Mouse (Mus musculus) skeletal muscle tissue, adult 2 months (tissue): ENCODE data around the gene Bmf.

Source experiments
- DNase-seq: peaks from one replicate; pipeline ENCODE4 v3.0.0-alpha.2; 2012; ENCODE audit warnings: low read depth, low spot score

Bmf gene

DNA sequence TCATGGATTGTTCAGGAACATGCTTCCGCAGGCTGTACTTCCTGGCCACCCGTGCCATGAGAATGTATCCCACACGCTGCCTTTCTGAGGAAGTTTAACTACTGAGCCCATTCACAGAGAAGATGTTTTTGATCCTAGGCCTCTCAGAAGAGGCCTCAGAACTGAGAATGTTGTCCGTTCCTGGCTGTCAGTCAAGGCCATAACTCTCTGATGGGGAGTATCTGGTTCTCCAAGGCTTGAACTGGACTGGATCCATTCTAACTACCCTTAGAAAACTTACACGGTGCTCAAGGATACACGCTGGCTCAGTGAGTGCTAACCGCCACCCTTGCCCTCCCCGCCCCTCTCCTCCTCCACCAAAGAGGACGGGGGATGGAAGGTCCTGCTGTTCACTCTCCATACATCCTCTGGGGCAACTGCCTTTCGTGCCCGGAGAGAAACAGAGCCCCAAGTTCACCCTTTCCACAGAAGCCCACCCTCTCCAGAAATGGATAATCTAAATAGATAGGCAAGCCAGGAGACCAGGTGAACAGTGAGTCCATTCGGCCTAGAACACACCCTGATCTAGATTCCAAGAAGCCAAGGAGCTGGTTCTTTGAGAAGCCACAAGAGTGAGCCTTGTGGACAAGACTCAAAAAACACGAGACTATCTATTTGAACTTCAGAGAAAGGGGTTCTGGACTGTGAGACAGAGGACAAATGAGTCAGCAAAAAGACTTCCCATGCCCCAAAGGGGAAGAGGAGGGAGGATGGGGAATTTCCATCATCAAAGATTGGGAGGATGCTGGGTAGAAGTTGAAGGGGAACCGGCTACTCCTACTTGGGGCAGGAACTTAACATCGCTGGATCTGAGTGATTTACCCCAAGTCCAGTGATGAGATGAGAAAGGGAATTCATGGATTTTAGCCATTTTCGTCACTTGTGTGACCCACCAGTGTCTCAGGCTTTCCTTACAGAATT lies 36.8 kb downstream of the Bmf start:
- no peak for DNase-seq

DNA sequence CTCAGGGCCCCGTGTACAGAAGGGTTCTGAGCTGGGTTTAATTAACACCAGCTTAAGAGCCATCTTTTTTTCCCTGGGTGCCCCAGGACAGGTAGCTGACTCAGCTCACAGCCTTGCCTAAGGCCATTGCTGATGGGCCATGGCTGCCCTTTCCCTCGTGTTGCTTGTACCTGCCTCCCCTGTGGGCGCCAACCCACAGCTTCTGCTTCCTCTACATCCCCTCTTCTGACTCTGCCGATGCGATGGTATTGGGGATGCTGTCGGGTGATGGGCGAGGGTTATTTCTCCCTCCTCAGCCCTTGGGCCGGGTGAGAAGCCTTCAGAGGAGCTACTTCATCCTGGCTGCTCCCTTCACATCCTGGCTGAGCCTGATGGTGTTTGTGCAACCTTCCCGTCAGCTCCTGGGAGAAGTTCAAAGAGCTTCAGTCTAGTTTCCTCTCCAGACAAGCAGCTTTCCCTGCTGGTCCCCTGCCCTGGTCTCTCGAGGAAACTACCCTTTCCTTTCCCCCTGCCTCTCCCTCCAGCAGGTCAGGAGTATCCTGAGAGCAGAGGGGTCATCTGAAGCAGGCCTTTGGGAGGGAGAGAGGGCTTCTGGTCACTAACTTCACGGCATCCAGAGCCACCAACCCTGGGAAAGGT lies 37.6 kb downstream of the Bmf start:
- no peak for DNase-seq

DNA sequence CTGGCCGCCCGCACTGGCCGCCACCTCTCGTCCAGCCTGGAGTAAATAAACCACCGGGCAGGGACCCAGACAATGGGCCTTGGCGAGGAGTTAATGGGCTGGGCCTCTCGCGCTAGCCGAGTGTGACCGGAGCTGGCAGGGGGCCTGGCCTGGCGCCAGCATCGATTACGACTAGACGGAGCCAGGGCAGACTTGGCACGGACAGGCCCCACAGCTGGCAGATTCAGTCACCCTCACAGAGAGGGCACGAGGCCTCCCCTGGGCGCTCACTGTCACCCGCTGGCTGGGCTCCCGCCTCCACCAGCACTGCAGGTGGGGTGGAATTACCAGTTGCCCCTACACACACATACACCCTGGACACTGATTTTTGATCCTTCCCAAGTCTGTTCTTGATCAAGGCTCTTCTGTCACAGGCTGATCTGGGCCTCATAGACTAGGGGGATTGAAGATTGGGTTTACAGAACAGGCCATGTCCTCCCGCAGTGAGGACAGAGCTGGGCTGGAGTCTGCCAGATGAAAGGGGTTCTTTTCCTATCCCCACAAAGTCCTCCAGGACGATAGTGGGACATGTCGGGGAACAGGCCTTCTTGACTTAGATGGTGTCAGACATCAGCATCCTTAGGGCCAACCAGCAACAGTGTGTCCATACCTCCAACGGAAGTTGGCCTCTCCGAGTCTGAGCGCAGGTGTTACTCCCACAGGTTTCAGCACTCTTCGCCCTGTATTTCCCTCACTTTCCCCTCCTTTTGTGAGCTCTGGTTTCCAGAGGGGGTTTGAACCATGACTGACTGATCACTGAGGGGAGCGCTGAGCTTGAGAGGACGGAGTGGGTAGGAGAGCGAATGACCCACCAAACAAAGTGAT lies 38.8 kb downstream of the Bmf start:
- DNase-seq, result peak; percentile 96

DNA sequence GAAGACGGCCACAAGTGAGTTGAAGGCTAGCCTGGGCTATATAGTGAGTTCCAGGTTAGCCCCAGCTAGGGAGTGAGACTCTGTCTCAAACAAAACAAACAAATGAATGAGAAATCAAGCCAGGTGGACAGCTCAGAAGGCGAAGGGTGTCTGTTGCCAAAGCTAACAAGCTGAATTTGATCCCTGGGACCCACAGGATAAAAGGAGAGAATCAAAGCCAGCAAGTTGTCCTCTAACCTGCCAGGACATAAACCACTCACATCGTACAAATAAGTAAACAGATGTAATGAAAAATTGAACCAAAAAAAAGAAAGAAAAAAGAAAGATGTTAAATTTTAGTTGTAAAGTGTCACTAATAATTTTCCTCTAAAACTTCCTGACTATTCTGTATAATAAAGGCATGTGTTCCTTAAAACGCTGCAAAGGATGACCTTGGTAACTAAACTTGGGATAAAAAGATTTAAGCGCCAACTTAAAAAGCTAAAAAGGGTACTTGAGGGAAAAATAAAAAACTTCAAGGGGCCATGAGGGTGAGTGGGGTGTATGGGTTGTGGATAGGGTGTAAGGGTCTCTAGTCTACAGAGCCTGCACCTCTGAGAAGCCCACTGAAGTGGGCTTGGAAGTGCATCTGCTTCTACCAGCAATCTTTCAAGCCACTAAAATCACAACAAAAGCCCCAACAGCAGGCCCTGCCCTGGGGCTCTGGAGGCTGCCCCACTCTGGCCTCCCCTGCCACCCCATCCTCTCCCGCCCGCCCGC lies 39.6 kb downstream of the Bmf start:
- DNase-seq, result no peak

DNA sequence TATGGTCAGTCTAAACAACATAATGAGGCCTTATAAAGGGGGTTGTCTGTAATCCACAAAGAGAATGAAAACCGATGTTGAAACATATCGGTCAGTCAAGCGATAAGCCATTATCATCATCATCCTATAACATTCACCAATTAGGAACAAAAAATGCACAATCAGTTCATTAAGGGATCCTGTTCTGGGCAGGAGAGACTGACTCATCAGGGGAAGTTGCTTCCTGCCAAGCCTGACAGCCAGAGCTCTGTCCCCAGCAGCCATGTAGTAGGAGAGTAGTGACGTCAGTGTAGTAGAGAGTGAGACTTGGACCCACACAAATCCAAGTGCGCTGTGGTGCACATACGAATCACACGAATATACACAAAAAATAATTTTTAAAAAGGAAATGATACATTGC lies 42.4 kb downstream of the Bmf start:
- no peak for DNase-seq

DNA sequence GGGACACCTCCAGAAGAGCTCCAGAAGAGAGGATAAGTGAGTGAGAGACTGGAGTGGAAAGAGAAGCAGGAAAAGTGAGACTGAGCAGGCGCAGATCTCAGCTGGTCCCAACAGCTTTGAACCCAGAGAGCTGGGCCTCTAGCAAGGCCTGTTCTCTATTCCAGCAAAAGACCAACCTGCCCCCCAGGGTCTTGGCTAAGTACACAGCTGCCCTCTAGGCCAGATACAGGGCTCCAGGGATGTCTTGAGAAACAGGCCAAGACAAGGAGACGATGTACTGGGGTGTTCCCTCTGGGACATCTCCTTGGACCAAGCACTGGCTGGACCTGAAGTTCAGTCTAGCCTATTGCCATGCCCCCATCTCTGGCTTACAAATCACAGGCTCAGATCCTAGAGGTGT lies 49.3 kb downstream of the Bmf start:
- no peak for DNase-seq

DNA sequence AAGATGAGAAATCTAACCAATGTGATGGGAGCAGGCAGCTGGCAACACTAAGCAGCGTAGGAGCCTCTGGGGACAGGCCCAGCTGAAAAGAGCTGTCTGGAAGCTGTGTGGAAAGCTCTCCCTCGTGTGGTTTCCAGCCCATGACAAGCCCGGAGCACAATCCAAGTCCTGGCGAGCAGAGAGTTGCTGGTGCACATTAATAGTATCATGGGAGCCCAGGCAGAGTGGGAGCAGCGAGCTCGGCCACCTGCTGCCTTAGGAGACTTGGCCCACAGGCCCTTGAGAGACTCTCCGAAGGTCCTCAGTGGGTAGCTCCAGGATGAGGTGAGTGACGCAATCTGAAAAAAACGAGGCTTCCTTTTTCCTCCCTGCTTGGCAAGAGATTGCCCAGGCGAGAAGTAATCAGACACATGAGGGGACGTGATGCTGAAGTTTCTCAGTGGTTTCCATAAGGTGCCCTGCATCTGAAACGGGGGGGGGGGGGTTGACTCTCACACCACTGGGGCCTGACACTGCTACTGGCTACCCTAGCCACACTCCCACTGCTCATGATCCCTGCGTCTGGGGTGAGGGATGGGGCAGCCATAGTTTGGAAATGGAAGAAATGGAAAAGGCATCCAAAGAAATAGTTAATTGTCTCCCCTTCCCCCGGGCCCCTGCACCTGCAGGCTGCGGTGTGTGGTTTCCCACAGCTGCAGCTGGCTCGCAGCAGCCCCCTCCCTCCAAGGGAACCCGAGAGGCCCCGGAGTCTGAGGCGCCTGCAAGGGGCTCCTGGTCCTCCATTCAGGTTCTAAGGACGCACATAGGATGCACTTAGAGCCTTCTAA lies 50.1 kb downstream of the Bmf start:
- peak; percentile 60 for DNase-seq

DNA sequence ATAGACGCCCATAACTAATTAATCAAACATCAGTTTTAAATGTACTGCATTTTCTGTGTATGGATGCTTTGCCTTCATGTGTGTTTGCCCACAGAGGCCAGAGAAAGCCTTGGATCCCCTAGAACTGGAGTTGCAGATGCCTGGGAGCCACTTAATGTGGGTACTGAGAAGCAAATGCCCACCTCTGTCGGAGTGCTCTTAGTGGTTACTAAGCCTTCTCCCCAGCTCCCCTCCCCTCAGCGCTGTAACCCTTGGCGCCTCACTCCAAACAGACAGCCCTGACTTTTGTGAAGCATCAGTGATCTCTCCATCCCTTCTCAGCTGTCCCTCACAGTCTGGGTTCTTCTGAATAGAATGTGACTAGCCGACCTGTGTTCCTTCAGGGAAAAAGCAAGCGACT lies 51.0 kb downstream of the Bmf start:
- DNase-seq, result no peak

DNA sequence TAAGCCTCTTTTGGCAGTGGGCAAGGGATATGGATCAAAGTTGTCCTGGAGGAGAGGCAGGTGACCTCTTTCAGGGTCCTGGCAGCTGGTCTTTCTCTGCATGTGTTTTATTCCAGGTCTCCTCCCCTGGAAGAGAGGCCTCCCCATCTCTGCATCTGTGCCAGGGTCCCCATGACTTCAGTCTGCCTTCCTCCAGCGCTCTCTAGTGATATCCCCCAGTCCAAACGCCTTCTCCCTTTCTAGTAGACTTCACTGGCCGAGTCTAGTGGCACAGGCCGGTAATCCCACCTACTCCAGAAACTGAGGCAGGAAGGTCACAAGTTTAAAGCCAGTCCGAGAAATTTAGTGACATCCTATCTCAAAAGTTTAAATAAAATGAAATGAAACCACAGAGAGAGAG lies 51.6 kb downstream of the Bmf start:
- DNase-seq, result no peak

DNA sequence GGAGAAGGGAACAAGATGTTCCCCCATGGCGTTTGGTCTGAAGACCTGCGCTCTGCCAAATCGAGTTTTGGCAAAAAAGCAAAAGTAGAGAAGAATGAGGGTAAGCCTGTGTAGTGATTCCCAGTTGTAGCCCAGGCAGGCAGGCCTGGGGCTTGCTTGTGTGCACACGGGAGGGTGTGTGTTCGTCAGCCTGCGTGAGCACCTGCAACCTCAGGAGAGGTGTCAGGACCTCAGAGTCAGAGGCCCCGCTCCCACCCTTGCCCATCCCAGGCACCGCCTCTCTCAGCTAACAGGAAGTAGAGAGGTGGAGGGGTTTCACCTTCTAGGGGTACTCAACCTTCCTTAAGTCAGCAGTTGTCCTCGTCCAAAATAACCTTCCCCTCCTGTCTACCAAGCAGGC lies 54.5 kb downstream of the Bmf start:
- no peak for DNase-seq

DNA sequence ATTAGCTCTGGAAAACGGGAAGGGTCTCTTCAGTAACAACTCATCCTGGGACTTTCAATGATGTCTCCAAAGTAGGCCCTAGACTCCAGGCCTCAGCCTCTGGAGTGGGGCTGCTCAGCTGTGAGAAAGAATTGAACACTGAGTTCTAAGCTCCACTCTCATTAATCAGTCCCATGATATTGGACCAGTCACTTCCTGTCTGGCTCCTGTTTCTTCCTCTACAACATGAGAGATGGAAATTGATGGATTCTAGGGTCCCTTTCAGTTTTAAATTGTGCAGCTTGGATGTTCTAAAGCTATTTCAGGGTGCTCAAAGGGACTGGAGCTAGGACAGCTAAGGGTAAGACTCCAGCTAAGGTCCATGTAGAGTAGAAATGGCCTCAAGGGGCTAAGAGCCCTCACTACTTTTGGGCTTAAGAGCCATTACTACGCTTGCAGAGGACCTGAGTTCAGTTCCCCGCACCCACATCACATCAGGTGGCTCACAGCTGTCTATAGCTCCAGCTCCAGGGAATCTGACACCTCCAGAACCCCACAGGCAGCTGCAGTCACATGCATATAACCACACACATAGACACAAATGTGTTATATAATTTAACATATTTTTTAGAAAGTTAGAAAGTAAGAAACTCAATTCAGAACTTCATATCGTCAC lies 57.6 kb downstream of the Bmf start:
- DNase-seq, result no peak

DNA sequence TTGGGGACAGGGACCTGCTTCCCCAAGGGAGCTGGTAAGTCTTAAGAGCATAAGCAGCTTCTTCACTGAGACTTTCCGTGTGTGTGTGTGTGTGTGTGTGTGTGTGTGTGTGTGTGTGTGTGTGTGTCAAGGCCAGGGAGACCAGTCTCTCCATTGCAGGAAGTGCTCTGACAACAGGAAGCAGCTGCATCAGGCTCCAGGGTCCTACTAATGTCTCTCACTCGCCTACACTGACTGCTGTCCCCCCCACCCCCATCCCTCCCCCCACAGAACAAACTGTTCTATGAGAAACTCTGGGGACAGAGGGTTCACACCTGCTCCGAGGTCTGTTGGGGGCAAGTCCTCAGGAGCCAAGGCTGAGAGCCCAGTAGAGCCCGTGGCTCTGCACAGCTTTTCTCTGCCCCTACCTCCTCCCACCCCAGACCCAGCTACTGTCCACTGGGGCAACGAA lies 58.2 kb downstream of the Bmf start:
- DNase-seq, result peak; percentile 44

DNA sequence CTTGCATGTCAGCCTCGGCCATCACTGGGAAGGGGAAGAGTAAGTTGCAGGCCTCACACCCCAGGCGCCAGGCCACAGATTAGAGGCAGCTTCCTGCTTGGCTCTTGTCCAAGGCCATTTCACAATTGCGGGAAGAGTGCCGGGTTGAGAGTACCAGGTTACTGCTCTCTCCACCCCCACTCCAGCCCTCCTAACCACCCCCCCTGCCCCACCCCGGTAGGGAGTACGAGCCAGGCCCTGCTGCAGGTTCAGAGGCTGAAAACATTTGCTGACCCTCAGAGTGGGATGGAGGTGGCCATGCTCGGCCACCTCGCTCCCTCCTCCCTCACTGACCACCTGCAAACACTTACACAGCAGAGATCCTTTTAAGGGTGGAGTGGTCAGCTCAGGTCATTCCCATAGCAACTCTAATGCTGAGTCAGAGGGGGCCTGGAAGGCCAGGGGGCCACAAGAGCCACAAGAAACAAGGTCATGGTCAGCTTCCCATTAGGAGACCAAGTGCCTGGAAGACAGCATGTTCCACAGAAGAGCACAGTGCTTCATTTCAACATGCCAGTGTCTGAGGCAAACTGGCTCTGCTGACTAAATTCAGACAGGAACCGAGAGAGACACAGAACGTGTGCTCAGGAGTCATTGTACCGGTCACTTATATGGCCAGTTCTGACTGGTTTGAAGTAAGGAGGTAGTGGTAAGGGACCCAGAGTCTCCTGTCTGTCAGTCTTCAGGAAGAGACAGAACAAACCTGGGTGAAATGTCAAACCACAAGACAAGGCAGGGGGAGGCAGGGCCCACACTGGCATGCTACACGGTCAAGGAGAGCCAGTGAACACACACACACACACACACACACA lies 59.0 kb downstream of the Bmf start:
- peak; percentile 68 for DNase-seq

DNA sequence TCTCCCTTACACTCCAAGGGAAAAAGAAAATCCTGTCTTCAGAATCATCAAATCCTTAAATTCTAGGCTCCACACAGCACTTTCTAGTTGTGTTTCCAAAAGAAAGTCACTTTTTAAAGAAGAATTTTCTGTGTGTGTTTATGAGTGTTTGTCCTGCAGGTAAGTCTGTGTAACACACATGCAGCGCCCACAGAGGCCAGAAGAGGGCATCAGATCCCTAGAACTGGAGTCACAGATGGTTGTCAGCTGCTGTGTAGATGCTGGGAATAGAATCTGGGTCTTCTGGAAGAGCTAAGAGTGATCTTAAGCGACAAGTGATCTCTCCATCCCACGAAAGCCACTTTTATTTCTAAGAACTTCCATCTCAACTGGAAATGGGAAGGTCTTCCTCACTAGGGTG lies 61.7 kb downstream of the Bmf start:
- DNase-seq, result no peak

DNA sequence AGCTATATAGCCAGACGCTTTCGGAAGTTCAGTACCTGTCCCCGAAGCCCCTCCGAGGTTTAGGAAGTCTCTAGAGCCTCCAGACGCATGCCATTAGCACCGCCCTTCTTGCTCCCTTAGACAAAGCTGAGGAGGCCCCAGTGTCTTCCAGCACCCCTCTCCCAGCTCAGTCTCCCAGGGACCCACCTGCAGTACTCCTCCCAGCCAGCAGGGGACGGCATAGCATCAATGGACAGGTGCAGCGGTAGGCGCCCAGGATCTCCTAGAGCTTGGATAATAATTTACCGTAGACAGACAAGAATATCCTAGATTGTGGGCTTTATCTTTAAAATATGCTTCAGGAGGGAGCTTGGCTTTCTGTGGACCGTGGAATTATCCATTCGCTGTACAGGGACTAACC lies 62.6 kb downstream of the Bmf start:
- DNase-seq, result peak; percentile 42

DNA sequence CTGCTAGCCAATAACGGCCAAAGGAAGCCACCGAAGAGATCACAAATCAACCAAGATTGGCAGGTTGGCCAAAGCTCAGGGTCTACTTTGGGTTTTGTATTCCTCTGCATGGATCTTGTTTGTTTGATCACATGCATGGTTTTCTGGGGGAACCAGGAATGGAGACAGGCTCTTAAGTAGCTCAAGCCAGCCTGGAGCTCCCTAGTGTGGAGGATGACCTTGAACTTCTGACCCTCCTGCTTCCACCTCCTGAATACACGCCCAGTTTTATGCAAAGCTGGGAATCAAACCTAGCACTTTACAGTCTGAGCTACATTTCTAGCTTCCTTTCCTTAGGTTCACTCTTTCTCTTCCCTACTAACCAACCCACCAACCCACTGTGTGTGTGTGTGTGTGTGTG lies 64.1 kb downstream of the Bmf start:
- no peak for DNase-seq

DNA sequence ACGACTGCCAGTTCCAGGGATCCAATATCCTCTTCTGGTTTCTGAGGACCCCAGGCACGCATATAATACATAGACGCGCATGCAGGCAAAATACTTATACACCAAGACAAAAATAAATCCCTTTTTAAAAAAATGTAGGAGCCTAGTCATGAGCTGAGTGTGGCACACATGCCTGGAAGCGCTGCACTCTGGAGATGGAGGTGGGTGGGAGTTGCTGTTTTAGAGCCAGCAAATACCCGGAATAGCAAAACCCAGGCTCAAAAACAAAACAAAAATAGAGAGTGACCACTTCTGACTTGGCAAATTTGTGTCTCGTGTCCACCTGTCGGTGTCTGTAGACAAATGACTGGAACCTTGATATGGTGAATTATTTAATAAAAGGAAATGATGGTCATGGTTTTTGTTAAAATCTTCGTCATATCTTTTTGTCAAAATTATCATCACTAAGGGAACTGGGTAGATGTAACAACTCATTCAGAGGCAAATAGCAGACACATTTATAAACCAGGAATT lies 65.0 kb downstream of the Bmf start:
- DNase-seq, result no peak

DNA sequence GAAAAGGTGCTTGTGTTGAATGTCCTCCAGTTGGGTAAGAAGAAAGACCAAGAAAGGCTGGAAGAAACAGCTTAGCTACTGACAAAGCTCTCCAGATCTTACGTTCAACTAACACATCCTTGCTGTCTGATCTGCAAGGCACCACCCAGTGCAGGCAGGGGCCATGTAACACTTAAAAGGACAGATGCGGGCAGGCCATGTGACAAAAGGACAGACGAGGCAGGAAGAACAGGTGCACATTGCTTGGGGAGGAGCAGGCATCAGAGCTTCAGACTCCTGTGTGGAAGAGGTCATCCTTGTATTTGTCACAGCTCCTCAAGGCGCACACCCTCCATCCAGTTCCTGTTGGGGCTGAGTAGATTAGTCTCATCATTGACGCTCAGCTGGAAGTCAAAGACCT lies 66.5 kb downstream of the Bmf start:
- DNase-seq, result no peak

DNA sequence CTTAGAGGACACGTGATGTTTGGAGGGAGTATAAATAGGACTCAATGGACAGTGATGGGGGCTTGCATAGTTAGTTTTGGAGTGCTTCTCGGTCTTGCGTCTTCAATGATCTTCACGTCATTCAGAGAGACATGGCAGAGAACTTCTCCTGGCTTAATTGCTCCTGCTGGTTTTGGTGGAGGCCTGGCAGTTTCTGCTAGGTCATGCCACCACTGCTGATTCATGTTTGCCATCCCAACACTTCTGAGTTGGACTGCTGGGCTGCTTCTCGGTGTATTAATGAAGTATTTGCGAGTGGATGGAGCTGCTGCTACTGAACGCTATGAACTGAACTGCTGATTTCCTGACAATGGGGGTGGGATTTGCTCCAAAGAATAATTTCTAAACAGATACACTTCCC lies 68.6 kb downstream of the Bmf start:
- no peak for DNase-seq
